Mouse (Mus musculus): ENCODE measurements around the gene Nhlrc2. TPM values are rescaled to one million over a fixed set of nuclear protein-coding genes. Genes with fewer than 3 reads are reported as not detected.

Gene Nhlrc2
- total and polyA plus RNA-seq, 3 experiments = 22.4 to 37.6 (median 34.7) TPM

- no peak overlapping the region for H3K4me3 ChIP-seq (ENCODE audit: control insufficient read depth in 1 of 2, insufficient read depth in 1 of 2, low read depth in 2 of 2, low read length in 2 of 2)
- no peaks in the 10 kb centered on the region for H3K27me3 ChIP-seq (ENCODE audit: control insufficient read depth in 1 of 2, insufficient read depth in 2 of 2, low read length in 2 of 2)
- peaks cover 0 to 26% of the 10 kb centered on the region in 2 experiments for H3K36me3 ChIP-seq (ENCODE audit: control insufficient read depth in 1 of 2, insufficient read depth in 2 of 2, low read length in 2 of 2)
- TF ChIP-seq POLR2AphosphoS2 (IDR thresholded peaks at IDR 0.05; ENCODE audit: low read length) (no peak), ZC3H11A (IDR thresholded peaks at IDR 0.05; ENCODE audit: low read depth, low read length) (no peak), E2F4 (IDR thresholded peaks at IDR 0.05; ENCODE audit: borderline replicate concordance, low read depth, low read length) (no peak), NRF1 (IDR thresholded peaks at IDR 0.05; ENCODE audit: insufficient read depth, low read depth, low read length, poor library complexity, severe bottlenecking) (no peak), USF1 (IDR thresholded peaks at IDR 0.05; ENCODE audit: low read depth, low read length) (no peak), CTCF (IDR thresholded peaks at IDR 0.05 in 2 of 3, conservative IDR thresholded peaks at IDR 0.05 in 1 of 3; ENCODE audit: control insufficient read depth in 1 of 3, insufficient read depth in 1 of 3, low read depth in 2 of 3, low read length in 3 of 3, poor library complexity in 1 of 3, severe bottlenecking in 1 of 3) (no peak), UBTF (IDR thresholded peaks at IDR 0.05; ENCODE audit: borderline replicate concordance, insufficient read depth, low read depth, low read length) (no peak), GATA1 (IDR thresholded peaks at IDR 0.05; ENCODE audit: low read depth, low read length) (no peak), RCOR1 (IDR thresholded peaks at IDR 0.05; ENCODE audit: low read depth, low read length) (no peak), POLR2A (IDR thresholded peaks at IDR 0.05; ENCODE audit: control insufficient read depth in 1 of 2, insufficient read depth in 1 of 2, low read depth in 1 of 2, low read length in 2 of 2, poor library complexity in 1 of 2) (no peak), HCFC1 (IDR thresholded peaks at IDR 0.05; ENCODE audit: low read depth, low read length) (no peak), POLR2AphosphoS5 (IDR thresholded peaks at IDR 0.05; ENCODE audit: borderline replicate concordance, low read depth, low read length) (no peak), ZMIZ1 (IDR thresholded peaks at IDR 0.05; ENCODE audit: low read depth, low read length) (no peak), MYC (IDR thresholded peaks at IDR 0.05; ENCODE audit: low read depth, low read length) (no peak), EP300 (IDR thresholded peaks at IDR 0.05; ENCODE audit: low read depth in 1 of 2, low read length in 2 of 2) (no peak), RAD21 (IDR thresholded peaks at IDR 0.05; ENCODE audit: low read depth, low read length) (no peak), CHD1 (IDR thresholded peaks at IDR 0.05; ENCODE audit: low read depth, low read length) (no peak)
- no peak overlapping the region for H3K27ac ChIP-seq (ENCODE audit: control insufficient read depth, low read depth, low read length)
- peaks cover 11 to 30% of the 10 kb centered on the region in 2 experiments for H3K4me1 ChIP-seq (ENCODE audit: control insufficient read depth in 1 of 2, insufficient read depth in 2 of 2, low read length in 2 of 2)
- H3K9ac ChIP-seq (ENCODE audit: control insufficient read depth, low read depth, low read length, poor library complexity, severe bottlenecking) = no peak overlapping the region
- no peak for DNase-seq (ENCODE audit: low read depth, low spot score)
- no peaks in the 10 kb centered on the region for H3K9me3 ChIP-seq (replicated peaks; ENCODE audit: insufficient read depth, low read length)
- H3K79me2 ChIP-seq (ENCODE audit: control insufficient read depth, insufficient read depth, low read length, poor library complexity) = peaks cover 42% of the 10 kb centered on the region
These were observed 3.2 kb upstream of the Nhlrc2 start for GRCm38 (mm10) chr19:56544681-56545388.

- TF ChIP-seq CTCF (IDR thresholded peaks at IDR 0.05 in 2 of 3, conservative IDR thresholded peaks at IDR 0.05 in 1 of 3; ENCODE audit: control insufficient read depth in 1 of 3, insufficient read depth in 1 of 3, low read depth in 2 of 3, low read length in 3 of 3, poor library complexity in 1 of 3, severe bottlenecking in 1 of 3) (no peak), MEF2A (IDR thresholded peaks at IDR 0.05; ENCODE audit: extremely low read depth, insufficient replicate concordance, low read depth, low read length, poor library complexity, severe bottlenecking) (0 out of 2 replicates have a peak, but pooled peaks have one; percentile 66), MAX (IDR thresholded peaks at IDR 0.05; ENCODE audit: low read length) (0 out of 2 replicates have a peak, but pooled peaks have one; percentile 11), SIN3A (IDR thresholded peaks at IDR 0.05; ENCODE audit: low read length) (0 out of 2 replicates have a peak, but pooled peaks have one; percentile 49), EP300 (IDR thresholded peaks at IDR 0.05; ENCODE audit: low read depth in 1 of 2, low read length in 2 of 2) (peak in 1 of 2 experiments; percentile 39; a peak in 1 of 4 replicates), MXI1 (IDR thresholded peaks at IDR 0.05; ENCODE audit: low read depth, low read length) (peak; percentile 42; the same call in 1 of the 2 replicates), JUND (IDR thresholded peaks at IDR 0.05; ENCODE audit: low read depth, low read length) (0 out of 2 replicates have a peak, but pooled peaks have one; percentile 38), ETS1 (IDR thresholded peaks at IDR 0.05; ENCODE audit: low read depth, low read length) (peak; percentile 76), MYC (IDR thresholded peaks at IDR 0.05; ENCODE audit: low read depth, low read length) (peak; percentile 84), USF1 (IDR thresholded peaks at IDR 0.05; ENCODE audit: low read depth, low read length) (no peak), TBP (IDR thresholded peaks at IDR 0.05; ENCODE audit: low read depth, low read length) (no peak), POLR2A (IDR thresholded peaks at IDR 0.05; ENCODE audit: control insufficient read depth in 1 of 2, insufficient read depth in 1 of 2, low read depth in 1 of 2, low read length in 2 of 2, poor library complexity in 1 of 2) (no peak)
- peak; percentile 68 for DNase-seq (ENCODE audit: low read depth, low spot score)
- no peaks in the 10 kb centered on the region for H3K9me3 ChIP-seq (replicated peaks; ENCODE audit: insufficient read depth, low read length)
- H3K27me3 ChIP-seq (ENCODE audit: control insufficient read depth in 1 of 2, insufficient read depth in 2 of 2, low read length in 2 of 2) = no peaks in the 10 kb centered on the region
- H3K9ac ChIP-seq (ENCODE audit: control insufficient read depth, low read depth, low read length, poor library complexity, severe bottlenecking) = no peak overlapping the region; the same call in none of the 2 replicates
- peaks cover 49% of the 10 kb centered on the region for H3K79me2 ChIP-seq (ENCODE audit: control insufficient read depth, insufficient read depth, low read length, poor library complexity)
- peak overlapping the region in 1 of 2 experiments; percentile 6; a peak in 1 of 4 replicates for H3K4me3 ChIP-seq (ENCODE audit: control insufficient read depth in 1 of 2, insufficient read depth in 1 of 2, low read depth in 2 of 2, low read length in 2 of 2)
- H3K27ac ChIP-seq (ENCODE audit: control insufficient read depth, low read depth, low read length) = peak overlapping the region; percentile 27; the same call in 1 of the 2 replicates
- H3K36me3 ChIP-seq (ENCODE audit: control insufficient read depth in 1 of 2, insufficient read depth in 2 of 2, low read length in 2 of 2) = peaks cover 0 to 35% of the 10 kb centered on the region in 2 experiments
- H3K4me1 ChIP-seq (ENCODE audit: control insufficient read depth in 1 of 2, insufficient read depth in 2 of 2, low read length in 2 of 2) = peaks cover 12 to 36% of the 10 kb centered on the region in 2 experiments
These were observed 2.0 kb upstream of the Nhlrc2 start for GRCm38 (mm10) chr19:56546031-56546430.
